In genomic region chr2:129628456-129629185, GRCm38 (mm10) we compare ENCODE assay signal across 25 mouse cellular contexts. TPM values are rescaled to one million over a fixed set of nuclear protein-coding genes. Genes with fewer than 3 reads are reported as not detected.
A peak's percentile ranks its signal among the peaks of the same experiment; 100 is the strongest.
DNase-seq lines count a peak whose midpoint lies in the region; ATAC-seq lines count a peak whose summit lies in the region.
"Had no signal": no experiment of that assay in that cellular context is flagged by ENCODE, and none has a peak within 500 bp of the region (broad histone marks: within the 10 kb centered on the region; RNA-seq: fewer than 3 reads in every experiment).

No protein-coding gene starts in this region.

- no peaks in the 10 kb centered on the region for H3K27me3 ChIP-seq in heart, embryonic 11.5 days (ENCODE audit: control insufficient read depth, insufficient read depth, low read length)
- H3K27me3 ChIP-seq: limb, embryonic 13.5 days; liver, embryonic 15.5 days; midbrain, embryonic 15.5 days; neural tube, embryonic 12.5 days had no signal

- H3K36me3 ChIP-seq in heart, embryonic 11.5 days (ENCODE audit: control insufficient read depth, insufficient read depth, low read length), result peaks cover 6% of the 10 kb centered on the region

- H3K9ac ChIP-seq in heart, embryonic 11.5 days (ENCODE audit: low read depth, low read length), result no peak overlapping the region
- H3K9ac ChIP-seq: hindbrain, embryonic 14.5 days; limb, embryonic 13.5 days; liver, embryonic 15.5 days; midbrain, embryonic 15.5 days; neural tube, embryonic 12.5 days had no signal

- H3K9me3 ChIP-seq in heart, embryonic 11.5 days (replicated peaks; ENCODE audit: control insufficient read depth, low read length), result no peaks in the 10 kb centered on the region
- H3K9me3 ChIP-seq: embryonic facial prominence, embryonic 10.5 days; limb, embryonic 13.5 days; liver, embryonic 15.5 days; midbrain, embryonic 15.5 days; neural tube, embryonic 12.5 days had no signal

- H3K4me3 ChIP-seq in heart, embryonic 11.5 days (ENCODE audit: low read depth, low read length), result no peak overlapping the region
- H3K4me3 ChIP-seq: embryonic facial prominence, embryonic 10.5 days; limb, embryonic 13.5 days; liver, embryonic 15.5 days; midbrain, embryonic 15.5 days; neural tube, embryonic 12.5 days had no signal

- DNase-seq in cerebellum, adult 9-10 months, result peak; percentile 12
- DNase-seq in cerebellum, adult 8-10 months, result no peak
- peak; percentile 2 for DNase-seq in heart, postnatal 4 days
- DNase-seq in spleen, postnatal 4 days (ENCODE audit: low spot score in 2 of 2), result peak; percentile 5 to 50
- DNase-seq in spleen, postnatal 14 days (ENCODE audit: low spot score in 2 of 2), result no peak
- no peak for DNase-seq in gastrocnemius, postnatal 25 days
- DNase-seq: adrenal gland, postnatal 25 days; gastrocnemius, postnatal 36 days; kidney, adult 8-10 months; kidney, postnatal 10 days; retina, postnatal 1 day; spleen, adult 18-20 months; thymus, adult 2 months; thymus, postnatal 4 days had no signal

- no peak overlapping the region for H3K27ac ChIP-seq in heart, embryonic 11.5 days (ENCODE audit: low read depth, low read length)
- H3K27ac ChIP-seq: embryonic facial prominence, embryonic 10.5 days; hindbrain, embryonic 14.5 days; limb, embryonic 13.5 days; liver, embryonic 15.5 days; macrophage; midbrain, embryonic 15.5 days; neural tube, embryonic 12.5 days had no signal

- no peak for ATAC-seq in heart, embryonic 11.5 days (replicated peaks; ENCODE audit: insufficient number of reproducible peaks, low FRiP score, low TSS enrichment)
- ATAC-seq: CD4-positive, CD25-positive, alpha-beta regulatory T cell, adult 4 months; forebrain, embryonic 16.5 days; inflammation-experienced regulatory T-cells, adult 6 months; midbrain, embryonic 15.5 days had no signal

- H3K4me2 ChIP-seq in heart, embryonic 11.5 days, result no peak overlapping the region
- H3K4me2 ChIP-seq: hindbrain, embryonic 14.5 days; limb, embryonic 13.5 days; liver, embryonic 15.5 days; midbrain, embryonic 15.5 days; neural tube, embryonic 12.5 days had no signal

- peaks cover 13% of the 10 kb centered on the region for H3K4me1 ChIP-seq in heart, embryonic 11.5 days (ENCODE audit: control insufficient read depth, insufficient read depth, low read length)
- H3K4me1 ChIP-seq: liver, embryonic 15.5 days had no signal

- 78% methylated on average over 6 of the region's 6 CpGs for WGBS in heart, embryonic 11.5 days (ENCODE audit: insufficient replicate concordance)

RNA-seq across cellular contexts. Expression of gene Sirpa, which starts 36.0 kb away (rescaled TPM):
- total RNA-seq in heart, postnatal 4 days (2021), result 10 to 100 TPM; 22.4 to 23.0 TPM
- polyA plus RNA-seq in heart, embryonic 11.5 days (2014; fragmentation: Nextera tagmentation; extraction: Ambion mirVana), result 13.0 and 15.7 TPM in 2 replicates
- 1 to 10 TPM; 6.7 to 7.9 TPM for total RNA-seq in gastrocnemius, postnatal 25 days (2021)

Comparison
In these comparisons a context has a peak if more than half of its experiments do, and no peak if none do; other contexts are left out.
1. DNase-seq: peak in cerebellum, adult 9-10 months (single experiment), heart, postnatal 4 days (single experiment) and spleen, postnatal 4 days (2 of 2); none in cerebellum, adult 8-10 months (single experiment), spleen, postnatal 14 days (0 of 2) and gastrocnemius, postnatal 25 days (single experiment).